Mouse (Mus musculus) kidney, embryonic 14.5 days (tissue): Measurements from ENCODE around the gene Bco2. TPM values are rescaled to one million over a fixed set of nuclear protein-coding genes. Genes with fewer than 3 reads are reported as not detected.

ENCODE experiments used
- ATAC-seq: fragments of 200-750 bp; cut with Nextera tagmentation; 2 replicates; pipeline ENCODE4 v1.8.0; 2017; ENCODE audit warnings: moderate number of reproducible peaks, mild to moderate bottlenecking, moderate TSS enrichment, moderate library complexity; ENCODE audit not compliant: low FRiP score, low TSS enrichment
- H3K27ac ChIP-seq: fragments of 300-500 bp; sonication (generic); 2 replicates; pipeline ENCODE4 v1.5.1; 2014; ENCODE audit warnings: low read depth, mild to moderate bottlenecking, low read length, moderate library complexity, mixed read lengths
- H3K27me3 ChIP-seq: fragments of 300-500 bp; sonication (generic); 2 replicates; pipeline ENCODE4 v1.6.1; 2014; ENCODE audit warnings: mild to moderate bottlenecking, low read length; ENCODE audit not compliant: control insufficient read depth, insufficient read depth
- H3K36me3 ChIP-seq: fragments of 300-500 bp; sonication (generic); 2 replicates; pipeline ENCODE4 v1.6.1; 2014; ENCODE audit warnings: low read length, mixed read lengths; ENCODE audit not compliant: control insufficient read depth, insufficient read depth
- H3K4me1 ChIP-seq: fragments of 300-500 bp; sonication (generic); 2 replicates; pipeline ENCODE4 v1.6.1; 2014; ENCODE audit warnings: low read length, mixed read lengths; ENCODE audit not compliant: control insufficient read depth, insufficient read depth
- H3K4me2 ChIP-seq: fragments of 300-500 bp; sonication (generic); replicated peaks from 2 replicates; pipeline ENCODE4 v1.6.1; 2014; ENCODE audit warnings: low read depth, mild to moderate bottlenecking, low read length
- H3K4me3 ChIP-seq: fragments of 300-500 bp; sonication (generic); 2 replicates; pipeline ENCODE4 v1.5.1; 2014; ENCODE audit warnings: mild to moderate bottlenecking, low read length
- H3K9ac ChIP-seq: fragments of 300-500 bp; sonication (generic); 2 replicates; pipeline ENCODE4 v1.6.1; 2014; ENCODE audit warnings: low read depth, mild to moderate bottlenecking, low read length, moderate library complexity
- H3K9me3 ChIP-seq: fragments of 300-500 bp; sonication (generic); 2 replicates; pipeline ENCODE4 v1.6.1; 2016; ENCODE audit warnings: low read length; ENCODE audit not compliant: control insufficient read depth
- WGBS: fragments of 180-500 bp; shearing (Covaris S2); extraction: QIAGEN DNeasy Blood & Tissue Kit; methylation state at CpG from one replicate; pipeline ENCODE4 v1.1.7; 2014; 5-methylcytosine and 5-hydroxymethylcytosine counted together
- polyA plus RNA-seq: library from polyadenylated mRNA; unstranded; fragments of >200 nt; fragmentation: Nextera tagmentation; extraction: Ambion mirVana; gene quantifications from 2 replicates; pipeline ENCODE4 v1.2.1, GENCODE M21; 2014

Bco2 gene
- polyA plus RNA-seq, 1 experiment from 2014 or later: 0.16 TPM

GRCm38 (mm10) chr9:50496546-50496945, 58.4 kb downstream of the Bco2 start:
- H3K4me3 ChIP-seq: no peak overlapping the region; the same call in 1 of the 2 replicates
- WGBS: 30% methylated on average over 6 of the region's 6 CpGs
- H3K4me1 ChIP-seq: no peaks in the 10 kb centered on the region; the same call in none of the 2 replicates
- H3K36me3 ChIP-seq: no peaks in the 10 kb centered on the region
- no peak overlapping the region for H3K27ac ChIP-seq
- H3K27me3 ChIP-seq: no peaks in the 10 kb centered on the region
- ATAC-seq: no peak
- H3K4me2 ChIP-seq: no peak overlapping the region
- H3K9ac ChIP-seq: no peak overlapping the region
- H3K9me3 ChIP-seq: no peaks in the 10 kb centered on the region

DNA sequence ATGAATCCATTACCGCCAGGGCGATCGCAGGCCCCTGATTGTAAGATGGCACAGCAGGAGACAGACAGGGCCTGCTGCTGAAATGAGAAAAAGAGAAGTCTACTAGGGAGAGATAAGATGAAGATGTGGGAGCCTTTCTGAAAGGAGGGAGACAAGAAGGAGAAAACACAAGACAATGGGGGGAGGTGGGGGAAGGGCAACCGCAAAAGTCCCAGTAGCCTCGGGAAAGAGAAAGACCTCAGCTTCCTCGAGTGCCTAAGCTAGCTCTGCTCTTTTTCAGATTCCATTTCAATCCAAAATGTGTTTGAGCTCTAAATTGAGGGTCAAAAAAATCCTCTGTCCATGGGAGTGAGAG, 58.9 kb downstream of the Bco2 start:
- Histone ChIP-seq H3K36me3 (no peaks in the 10 kb centered on the region), H3K9ac (no peak overlapping the region), H3K27me3 (no peaks in the 10 kb centered on the region), H3K4me1 (no peaks in the 10 kb centered on the region; the same call in none of the 2 replicates), H3K9me3 (no peaks in the 10 kb centered on the region), H3K4me2 (peak overlapping the region; percentile 13; the same call in 1 of the 2 replicates), H3K4me3 (no peak overlapping the region; the same call in 1 of the 2 replicates), H3K27ac (no peak overlapping the region)
- 43% methylated on average over 6 of the region's 6 CpGs for WGBS
- ATAC-seq: no peak

DNA sequence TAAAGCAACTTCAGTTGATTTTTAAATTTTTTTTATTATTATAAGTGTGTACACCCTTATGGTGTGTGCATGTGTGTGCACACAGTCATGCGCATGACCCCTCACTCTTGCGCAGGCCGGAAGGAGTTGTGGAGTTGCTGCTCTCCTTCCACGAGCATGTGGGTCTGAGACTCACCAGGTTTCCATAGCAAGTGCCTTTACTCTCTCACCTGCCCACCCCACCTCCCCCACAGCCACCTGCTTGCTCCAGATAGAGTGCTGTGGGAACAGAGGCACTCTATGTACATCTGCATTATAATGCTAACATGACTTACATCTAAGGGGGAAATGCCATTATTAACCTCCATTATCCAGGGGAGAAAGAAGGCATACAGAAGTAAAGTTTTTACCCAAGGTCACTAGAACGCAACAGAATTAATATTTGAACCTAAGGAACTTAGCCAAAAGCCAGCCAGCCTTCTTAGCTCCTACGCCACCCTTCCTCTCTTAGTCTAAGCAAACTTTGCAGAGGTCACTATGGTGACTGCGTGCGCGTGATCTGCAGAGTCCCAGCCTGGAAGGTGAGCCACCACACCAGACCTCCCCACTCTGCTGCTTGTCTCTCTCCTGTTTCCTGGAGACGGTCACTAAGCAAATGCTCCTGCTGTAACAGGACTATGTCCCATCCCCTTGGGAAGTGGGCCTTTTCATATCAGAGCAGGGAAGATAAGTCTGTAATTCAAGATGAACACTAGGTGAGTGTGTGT, 59.4 kb downstream of the Bco2 start:
- Histone ChIP-seq H3K27me3 (no peaks in the 10 kb centered on the region), H3K27ac (no peak overlapping the region; the same call in 1 of the 2 replicates), H3K4me3 (peak overlapping the region; percentile 9; the same call in 1 of the 2 replicates), H3K4me1 (no peaks in the 10 kb centered on the region; the same call in none of the 2 replicates), H3K36me3 (no peaks in the 10 kb centered on the region), H3K9ac (peak overlapping the region; percentile 5; the same call in 1 of the 2 replicates), H3K4me2 (peak overlapping the region; percentile 24), H3K9me3 (no peaks in the 10 kb centered on the region)
- no peak for ATAC-seq
- 59% methylated on average over 10 of the region's 10 CpGs for WGBS

- peak within 1 kb of the TSS; percentile 13; the same call in 1 of the 2 replicates for H3K9ac ChIP-seq
- WGBS: 72% methylated on average over 6 of the region's 6 CpGs
- H3K4me1 ChIP-seq: no peaks in the 10 kb centered on the region; the same call in none of the 2 replicates
- H3K4me3 ChIP-seq: peak within 1 kb of the TSS; percentile 9; the same call in 1 of the 2 replicates
- no peak within 1 kb of the TSS; the same call in 1 of the 2 replicates for H3K27ac ChIP-seq
- H3K4me2 ChIP-seq: peak within 1 kb of the TSS; percentile 24
- H3K36me3 ChIP-seq: no peaks in the 10 kb centered on the region
- ATAC-seq: peak; percentile 67; the same call in 1 of the 2 replicates
- H3K9me3 ChIP-seq: no peaks in the 10 kb centered on the region
- H3K27me3 ChIP-seq: no peaks in the 10 kb centered on the region
These were observed 60.7 kb downstream of the Bco2 start, which contains the start of gene Plet1 for GRCm38 (mm10) chr9:50494311-50494710. TSS of gene Plet1 (plus strand) at chr9:50494525.

GRCm38 (mm10) chr9:50493777-50494176, 61.2 kb downstream of the Bco2 start:
- 52% methylated on average over 2 of the region's 2 CpGs for WGBS
- H3K27ac ChIP-seq: no peak overlapping the region
- no peak for ATAC-seq

GRCm38 (mm10) chr9:50491531-50492045, 63.4 kb downstream of the Bco2 start:
- Histone ChIP-seq H3K27me3 (no peaks in the 10 kb centered on the region), H3K36me3 (no peaks in the 10 kb centered on the region), H3K9me3 (no peaks in the 10 kb centered on the region), H3K4me1 (peaks cover 1% of the 10 kb centered on the region), H3K4me3 (no peak overlapping the region), H3K4me2 (no peak overlapping the region), H3K27ac (no peak overlapping the region), H3K9ac (no peak overlapping the region)
- ATAC-seq: no peak
- WGBS: 61% methylated on average over 2 of the region's 2 CpGs

More at GRCm38 (mm10) chr9:50493777-50494176, 61.2 kb downstream of the Bco2 start:
- Histone ChIP-seq H3K4me1 (no peaks in the 10 kb centered on the region; the same call in none of the 2 replicates), H3K4me2 (no peak overlapping the region), H3K9me3 (no peaks in the 10 kb centered on the region), H3K27me3 (no peaks in the 10 kb centered on the region), H3K4me3 (no peak overlapping the region), H3K9ac (no peak overlapping the region), H3K36me3 (no peaks in the 10 kb centered on the region)

GRCm38 (mm10) chr9:50490836-50491235, 64.1 kb downstream of the Bco2 start:
- no peak for ATAC-seq
- no peaks in the 10 kb centered on the region for H3K27me3 ChIP-seq
- no peak overlapping the region for H3K27ac ChIP-seq
- H3K9me3 ChIP-seq: no peaks in the 10 kb centered on the region
- H3K9ac ChIP-seq: no peak overlapping the region
- H3K4me3 ChIP-seq: no peak overlapping the region
- no peak overlapping the region for H3K4me2 ChIP-seq
- no peaks in the 10 kb centered on the region for H3K36me3 ChIP-seq
- peaks cover 6% of the 10 kb centered on the region for H3K4me1 ChIP-seq

DNA sequence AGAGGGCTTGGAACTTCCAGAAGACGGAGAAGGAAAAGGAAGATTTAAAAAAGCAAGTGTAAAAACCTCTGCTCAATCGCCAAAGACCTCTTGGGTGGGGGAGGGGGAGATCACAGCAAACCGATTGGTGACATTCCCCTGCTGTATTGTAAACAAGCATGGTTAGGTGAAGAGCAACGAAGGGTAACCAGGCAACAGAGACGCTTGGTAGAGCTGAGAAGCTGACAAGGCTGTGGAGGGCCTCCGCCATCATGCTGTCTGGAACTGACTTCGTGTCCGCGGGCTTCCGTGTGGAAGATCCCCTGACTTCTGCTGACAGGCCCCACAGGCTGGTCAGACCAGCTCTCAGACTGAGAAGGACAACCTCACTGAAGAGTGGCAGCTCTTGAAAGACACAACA, 69.5 kb downstream of the Bco2 start:
- Histone ChIP-seq H3K4me2 (peak overlapping the region; percentile 34), H3K4me3 (peak overlapping the region; percentile 8; the same call in 1 of the 2 replicates), H3K4me1 (peaks cover 14% of the 10 kb centered on the region), H3K9ac (peak overlapping the region; percentile 23; the same call in 1 of the 2 replicates), H3K27me3 (no peaks in the 10 kb centered on the region), H3K27ac (peak overlapping the region; percentile 30; the same call in 1 of the 2 replicates), H3K9me3 (no peaks in the 10 kb centered on the region), H3K36me3 (no peaks in the 10 kb centered on the region)
- WGBS: 6% methylated on average over 10 of the region's 10 CpGs
- peak; percentile 74 for ATAC-seq
